Mouse (Mus musculus): ENCODE results near the gene Ivns1abp. TPM values are rescaled to one million over a fixed set of nuclear protein-coding genes. Genes with fewer than 3 reads are reported as not detected.
A peak's percentile ranks its signal among the peaks of the same experiment; 100 is the strongest.

Ivns1abp gene
- polyA plus RNA-seq, 1 experiment from 2014 or later: 354 TPM

DNA sequence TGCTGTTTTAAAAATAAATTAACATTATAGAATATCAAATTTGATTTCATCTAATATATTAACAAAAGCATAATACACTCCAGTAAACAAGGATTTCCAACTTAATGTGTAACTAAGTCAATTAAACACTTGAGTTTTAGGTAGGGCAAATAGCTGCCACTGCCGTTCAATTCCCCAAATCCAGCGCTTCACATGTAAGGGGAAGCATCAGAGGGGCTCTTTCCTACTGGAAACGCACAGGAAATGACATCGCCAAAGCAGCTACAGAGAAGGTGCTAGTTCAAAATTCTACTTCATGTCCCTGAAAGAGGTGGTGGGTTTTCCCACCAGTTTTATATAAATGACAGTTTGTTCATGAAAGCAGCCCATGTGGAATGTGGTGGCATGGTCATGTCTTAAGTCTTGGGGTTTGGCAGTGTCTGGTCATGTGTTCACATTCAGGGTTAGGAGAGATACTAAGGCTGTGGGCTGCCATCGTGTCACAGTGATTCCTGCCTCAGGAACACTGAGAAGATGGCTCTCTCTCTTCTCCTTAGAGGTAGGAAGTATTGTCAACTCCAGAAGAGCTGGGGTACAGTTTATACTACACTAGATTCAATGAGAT lies 23.5 kb downstream of the Ivns1abp start:
- ATAC-seq (ENCODE audit: insufficient number of reproducible peaks, insufficient read depth, low FRiP score, low TSS enrichment, low read depth): no peak
- H3K9me3 ChIP-seq: no peaks in the 10 kb centered on the region
- H3K4me1 ChIP-seq (replicated peaks): no peaks in the 10 kb centered on the region
- 89% methylated on average over 5 of the region's 5 CpGs for WGBS
- no peak overlapping the region for H3K9ac ChIP-seq (replicated peaks)
- no peak overlapping the region for H3K27ac ChIP-seq
- H3K27me3 ChIP-seq: no peaks in the 10 kb centered on the region
- peaks cover 80% of the 10 kb centered on the region for H3K36me3 ChIP-seq
- no peak overlapping the region for H3K4me3 ChIP-seq (replicated peaks)
- H3K4me2 ChIP-seq: no peak overlapping the region

DNA sequence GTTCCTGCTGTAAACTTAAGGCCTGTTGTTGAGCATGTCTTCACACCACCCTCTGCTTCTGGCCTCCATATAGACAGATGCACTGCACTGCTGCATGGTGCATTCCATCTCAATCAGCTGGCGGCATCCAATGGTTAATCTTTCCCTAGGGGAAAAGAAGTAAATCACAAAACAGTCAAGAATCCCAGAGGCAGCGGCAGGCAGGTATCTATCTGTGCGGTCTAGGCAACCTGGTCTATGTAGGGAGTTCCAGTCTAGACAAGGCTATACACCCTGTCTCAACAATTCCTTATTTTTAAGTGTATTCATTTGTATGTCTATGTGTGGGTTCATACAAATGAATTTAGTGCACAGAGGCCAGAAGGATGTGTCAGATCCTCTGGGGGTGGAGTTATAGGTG lies 24.2 kb downstream of the Ivns1abp start:
- no peak overlapping the region for H3K9ac ChIP-seq (replicated peaks)
- no peaks in the 10 kb centered on the region for H3K4me1 ChIP-seq (replicated peaks)
- WGBS: 82% methylated on average over 3 of the region's 3 CpGs
- no peaks in the 10 kb centered on the region for H3K27me3 ChIP-seq
- H3K36me3 ChIP-seq: peaks cover 74% of the 10 kb centered on the region
- no peak overlapping the region for H3K27ac ChIP-seq
- H3K9me3 ChIP-seq: no peaks in the 10 kb centered on the region
- H3K4me3 ChIP-seq (replicated peaks): no peak overlapping the region
- H3K4me2 ChIP-seq: no peak overlapping the region
- no peak for ATAC-seq (ENCODE audit: insufficient number of reproducible peaks, insufficient read depth, low FRiP score, low TSS enrichment, low read depth)

DNA sequence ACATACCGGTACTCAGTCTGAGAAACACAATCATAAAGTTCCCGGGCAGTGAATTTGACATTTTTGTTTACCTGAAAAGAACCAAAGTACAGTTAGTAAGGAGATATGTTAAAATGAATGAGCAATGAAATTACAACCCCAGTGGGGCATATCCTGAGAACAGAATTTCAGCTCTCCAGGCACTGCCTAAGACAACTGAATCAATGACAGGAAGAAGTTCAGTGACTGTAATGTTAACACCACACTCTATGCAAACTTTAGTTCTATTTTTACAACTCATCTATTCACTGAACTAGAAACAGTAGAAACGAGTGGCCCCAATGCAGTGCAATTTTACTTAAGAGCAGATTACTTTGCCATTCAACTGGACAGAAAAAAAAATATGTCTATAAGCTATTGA lies 26.3 kb downstream of the Ivns1abp start:
- H3K4me3 ChIP-seq (replicated peaks): no peak overlapping the region
- 83% methylated on average over 3 of the region's 3 CpGs for WGBS
- H3K4me1 ChIP-seq (replicated peaks): no peaks in the 10 kb centered on the region
- no peak overlapping the region for H3K4me2 ChIP-seq
- peaks cover 65% of the 10 kb centered on the region for H3K36me3 ChIP-seq
- no peak overlapping the region for H3K9ac ChIP-seq (replicated peaks)
- no peaks in the 10 kb centered on the region for H3K9me3 ChIP-seq
- no peak overlapping the region for H3K27ac ChIP-seq
- no peaks in the 10 kb centered on the region for H3K27me3 ChIP-seq
- no peak for ATAC-seq (ENCODE audit: insufficient number of reproducible peaks, insufficient read depth, low FRiP score, low TSS enrichment, low read depth)

DNA sequence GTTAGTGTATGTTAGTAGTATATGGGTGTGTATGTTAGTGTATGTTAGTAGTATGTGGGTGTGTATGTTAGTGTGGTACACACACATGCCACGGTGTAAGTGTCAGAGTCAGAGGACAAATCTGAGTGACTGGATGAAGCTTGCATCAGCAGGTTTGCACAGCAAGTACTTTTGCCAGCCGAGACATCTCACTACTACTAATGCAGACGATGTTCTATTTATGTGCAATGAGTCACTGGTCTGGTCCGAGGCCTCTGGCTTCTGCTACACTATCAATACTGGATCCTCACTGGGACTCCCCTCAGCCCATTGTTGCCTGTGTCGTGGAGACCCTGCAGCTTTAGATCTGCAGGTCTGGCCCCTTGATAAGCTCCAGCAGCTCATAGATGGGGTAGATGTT lies 27.3 kb downstream of the Ivns1abp start:
- H3K4me2 ChIP-seq: no peak overlapping the region
- H3K4me1 ChIP-seq (replicated peaks): no peaks in the 10 kb centered on the region
- H3K27me3 ChIP-seq: no peaks in the 10 kb centered on the region
- no peak overlapping the region for H3K9ac ChIP-seq (replicated peaks)
- no peak for ATAC-seq (ENCODE audit: insufficient number of reproducible peaks, insufficient read depth, low FRiP score, low TSS enrichment, low read depth)
- no peaks in the 10 kb centered on the region for H3K9me3 ChIP-seq
- H3K27ac ChIP-seq: no peak overlapping the region
- peaks cover 63% of the 10 kb centered on the region for H3K36me3 ChIP-seq
- H3K4me3 ChIP-seq (replicated peaks): no peak overlapping the region
- 94% methylated on average over 5 of the region's 5 CpGs for WGBS

DNA sequence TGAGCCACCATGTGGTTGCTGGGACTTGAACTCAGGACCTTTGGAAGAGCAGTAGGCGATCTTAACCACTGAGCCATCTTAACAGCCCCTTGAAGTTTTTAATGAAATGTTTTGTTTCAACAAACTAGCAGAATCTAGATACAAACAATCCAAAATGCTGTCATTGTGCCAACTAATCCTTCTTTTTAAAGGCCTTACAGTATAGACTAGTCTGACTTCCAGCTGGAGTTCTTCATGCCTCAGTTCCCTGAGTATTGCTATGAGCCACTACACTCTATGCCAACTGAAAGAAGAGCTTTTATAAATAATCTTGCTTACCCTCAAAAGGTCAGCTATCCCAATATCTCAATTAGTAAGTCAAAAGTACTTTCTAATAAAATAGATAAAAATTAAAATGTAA lies 28.5 kb downstream of the Ivns1abp start:
- Histone ChIP-seq H3K36me3 (peaks cover 60% of the 10 kb centered on the region), H3K4me2 (no peak overlapping the region), H3K27me3 (no peaks in the 10 kb centered on the region), H3K4me1 (replicated peaks) (no peaks in the 10 kb centered on the region), H3K4me3 (replicated peaks) (no peak overlapping the region), H3K9me3 (no peaks in the 10 kb centered on the region), H3K27ac (no peak overlapping the region), H3K9ac (replicated peaks) (no peak overlapping the region)
- WGBS: 91% methylated on average over 1 of the region's 1 CpGs
- ATAC-seq (ENCODE audit: insufficient number of reproducible peaks, insufficient read depth, low FRiP score, low TSS enrichment, low read depth): no peak

DNA sequence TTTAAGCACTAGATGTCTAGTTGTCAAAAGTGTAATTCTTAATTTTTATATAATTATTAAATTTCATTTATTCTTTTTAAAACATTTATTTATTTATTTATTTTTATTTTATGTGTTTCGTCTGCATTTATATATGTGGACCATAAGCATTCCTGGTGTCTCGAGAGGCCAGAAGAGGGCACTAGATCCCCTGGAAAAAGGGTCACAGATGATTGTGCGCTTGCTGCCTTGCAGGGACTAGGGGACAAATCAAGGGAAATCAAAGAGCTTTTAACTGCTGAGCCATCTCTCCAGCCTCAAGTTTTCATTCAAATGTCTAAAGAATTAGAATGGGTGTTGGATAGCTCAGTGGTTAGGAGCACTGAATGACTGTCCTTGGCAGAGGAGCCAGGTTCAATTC lies 33.1 kb downstream of the Ivns1abp start:
- H3K4me1 ChIP-seq (replicated peaks): no peaks in the 10 kb centered on the region; the same call in 1 of the 2 replicates
- 85% methylated on average over 3 of the region's 3 CpGs for WGBS
- no peaks in the 10 kb centered on the region for H3K9me3 ChIP-seq
- H3K27me3 ChIP-seq: no peaks in the 10 kb centered on the region
- no peak overlapping the region for H3K4me2 ChIP-seq
- peaks cover 45% of the 10 kb centered on the region for H3K36me3 ChIP-seq
- ATAC-seq (ENCODE audit: insufficient number of reproducible peaks, insufficient read depth, low FRiP score, low TSS enrichment, low read depth): no peak
- no peak overlapping the region for H3K9ac ChIP-seq (replicated peaks)
- H3K4me3 ChIP-seq (replicated peaks): no peak overlapping the region
- H3K27ac ChIP-seq: no peak overlapping the region

DNA sequence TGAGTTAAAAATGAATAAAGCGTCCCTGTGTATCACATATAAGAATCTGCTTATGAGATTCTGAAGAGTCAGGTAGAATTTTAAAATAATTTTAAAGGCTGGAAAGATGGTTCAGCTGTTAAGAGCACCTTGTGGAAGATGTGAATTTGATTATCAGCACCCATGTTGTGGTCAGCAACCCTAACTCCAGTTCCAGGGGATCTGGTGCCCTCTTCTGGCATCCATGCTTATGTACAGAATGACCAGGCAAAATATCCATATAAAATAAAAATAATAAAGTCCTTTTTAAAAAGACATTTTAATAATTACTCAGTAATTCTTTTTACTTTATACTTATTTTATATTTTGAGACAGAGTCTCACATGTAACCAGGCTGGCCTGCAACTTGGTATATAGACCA lies 45.8 kb downstream of the Ivns1abp start:
- WGBS: 91% methylated on average over 1 of the region's 1 CpGs
- Histone ChIP-seq H3K4me2 (no peak overlapping the region), H3K4me3 (replicated peaks) (no peak overlapping the region), H3K4me1 (replicated peaks) (no peaks in the 10 kb centered on the region), H3K9me3 (no peaks in the 10 kb centered on the region), H3K27ac (no peak overlapping the region), H3K36me3 (peaks cover 27% of the 10 kb centered on the region), H3K27me3 (no peaks in the 10 kb centered on the region), H3K9ac (replicated peaks) (no peak overlapping the region)
- no peak for ATAC-seq (ENCODE audit: insufficient number of reproducible peaks, insufficient read depth, low FRiP score, low TSS enrichment, low read depth)

DNA sequence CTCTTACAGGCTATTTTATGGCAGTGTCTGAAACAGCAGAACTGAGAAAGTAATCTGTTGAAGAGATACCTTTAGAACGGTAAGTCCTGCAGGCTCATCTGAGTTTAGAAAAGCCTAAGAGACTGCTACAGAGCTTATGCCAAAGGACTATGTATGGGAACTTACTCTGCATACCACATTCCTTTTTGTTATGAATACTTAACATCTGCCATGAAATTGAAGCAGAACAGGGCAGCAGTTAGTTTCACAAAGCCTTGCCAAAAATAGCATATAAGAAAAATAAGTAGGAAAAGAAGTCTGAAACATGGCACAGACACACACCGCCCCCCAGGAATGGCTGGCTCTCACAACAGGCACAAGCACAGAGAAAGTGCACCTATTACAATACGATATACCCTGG lies 65.5 kb downstream of the Ivns1abp start:
- ATAC-seq (ENCODE audit: insufficient number of reproducible peaks, insufficient read depth, low FRiP score, low TSS enrichment, low read depth): no peak
- no peaks in the 10 kb centered on the region for H3K27me3 ChIP-seq
- H3K36me3 ChIP-seq: peaks cover 42% of the 10 kb centered on the region
- H3K4me3 ChIP-seq (replicated peaks): no peak overlapping the region
- H3K9me3 ChIP-seq: no peaks in the 10 kb centered on the region
- H3K4me1 ChIP-seq (replicated peaks): no peaks in the 10 kb centered on the region; the same call in 1 of the 2 replicates
- no peak overlapping the region for H3K9ac ChIP-seq (replicated peaks)
- no peak overlapping the region for H3K4me2 ChIP-seq
- 68% methylated on average over 3 of the region's 3 CpGs for WGBS
- 0 out of 2 replicates have a peak overlapping the region, but pooled peaks have one; percentile 23 for H3K27ac ChIP-seq

Other genes starting within 250 kb of the Ivns1abp start
- gene Gm47985, start 161.9 kb upstream of the Ivns1abp start, polyA plus RNA-seq (2016; fragmentation: Nextera tagmentation; extraction: Ambion mirVana): 0.92 and 1.3 TPM in 2 replicates
- not detected in 2 replicates for gene Gm8947, start 152.1 kb upstream of the Ivns1abp start, polyA plus RNA-seq (2016; fragmentation: Nextera tagmentation; extraction: Ambion mirVana)
- not detected in 2 replicates for gene Gm47995, start 146.0 kb upstream of the Ivns1abp start, polyA plus RNA-seq (2016; fragmentation: Nextera tagmentation; extraction: Ambion mirVana)
- gene 3110040M04Rik, start 140.4 kb upstream of the Ivns1abp start, polyA plus RNA-seq (2016; fragmentation: Nextera tagmentation; extraction: Ambion mirVana): not detected in 2 replicates
- not detected in 2 replicates for gene Gm47996, start 134.3 kb upstream of the Ivns1abp start, polyA plus RNA-seq (2016; fragmentation: Nextera tagmentation; extraction: Ambion mirVana)
- 29.7 and 30.7 TPM in 2 replicates for gene Swt1, start 84.0 kb downstream of the Ivns1abp start, polyA plus RNA-seq (2016; fragmentation: Nextera tagmentation; extraction: Ambion mirVana)
- gene Trmt1l, start 84.1 kb downstream of the Ivns1abp start, polyA plus RNA-seq (2016; fragmentation: Nextera tagmentation; extraction: Ambion mirVana): 53.4 and 60.3 TPM in 2 replicates
- gene Rnf2, start 156.5 kb downstream of the Ivns1abp start, polyA plus RNA-seq (2016; fragmentation: Nextera tagmentation; extraction: Ambion mirVana): 124 TPM in 2 replicates
- gene Fam129a, start 226.7 kb downstream of the Ivns1abp start, polyA plus RNA-seq (2016; fragmentation: Nextera tagmentation; extraction: Ambion mirVana): 2.8 and 3.5 TPM in 2 replicates

Data from limb, embryonic 12.5 days (tissue).